Mouse (Mus musculus) cerebral cortex, adult 2 months (tissue): ENCODE data around the gene Cerk.

ENCODE experiments used
- WGBS: fragments of 180-500 bp; shearing (Covaris S2); methylation state at CpG from one replicate; pipeline ENCODE4 v1.1.7; 2018; 5-methylcytosine and 5-hydroxymethylcytosine counted together

The Cerk gene

GRCm38 (mm10) chr15:86185689-86186569, at the start of gene Cerk:
Gene Cerk, minus strand, starts transcription at chr15:86186141.
- 3% methylated on average over 42 of the region's 43 CpGs for WGBS

DNA sequence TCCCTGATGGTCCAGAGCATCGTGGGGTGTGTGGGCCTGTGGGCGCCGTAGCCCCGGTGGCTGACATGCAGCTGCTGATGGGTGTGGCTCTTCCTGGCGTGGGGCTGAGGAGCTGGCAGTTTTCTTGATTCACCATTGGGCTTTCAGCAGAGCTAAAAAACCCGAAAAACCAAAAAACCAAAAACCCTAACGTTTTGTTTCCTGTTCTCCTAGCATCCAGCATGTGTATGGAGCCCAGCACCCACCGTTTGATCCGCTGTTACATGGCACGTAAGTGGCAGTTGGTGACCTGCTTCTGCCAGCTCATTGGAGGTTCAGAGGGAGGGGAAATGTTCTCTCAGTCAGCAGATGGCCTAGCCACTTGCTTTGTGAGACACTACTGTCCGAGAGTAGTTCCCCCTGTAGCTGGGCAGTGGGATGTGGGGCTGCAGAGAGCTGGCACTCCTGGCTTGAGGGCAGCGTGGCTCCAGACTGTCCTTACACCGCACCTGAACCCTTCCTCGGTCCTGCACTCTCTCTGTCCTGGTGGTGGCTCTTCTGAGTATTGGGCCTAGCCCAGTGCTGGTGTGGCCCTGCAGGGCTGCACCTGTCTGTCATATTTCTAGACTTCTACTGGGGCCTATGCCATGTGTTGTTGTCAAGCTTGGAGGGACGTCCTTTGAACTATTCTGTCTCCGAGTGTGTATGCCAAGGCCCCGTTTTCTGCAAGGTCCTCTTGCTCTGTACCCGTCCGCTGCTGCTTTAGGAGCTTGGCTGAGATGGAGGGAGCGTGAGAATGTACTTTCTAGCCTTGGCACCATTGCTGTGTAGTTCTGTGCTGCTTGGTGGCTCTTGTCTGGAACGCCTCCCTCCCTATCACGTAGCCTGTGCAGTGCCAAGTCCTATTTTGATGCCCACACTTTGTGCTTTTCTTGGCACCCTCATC, 48.8 kb upstream of the Cerk start:
- WGBS = 58% methylated on average over 22 of the region's 22 CpGs

- 92% methylated on average over 5 of the region's 5 CpGs for WGBS
Measured at GRCm38 (mm10) chr15:86234001-86234400, 48.1 kb upstream of the Cerk start.

- 69% methylated on average over 7 of the region's 7 CpGs for WGBS
Measured at GRCm38 (mm10) chr15:86231831-86232512, 46.0 kb upstream of the Cerk start.

- 71% methylated on average over 1 of the region's 1 CpGs for WGBS
Measured at GRCm38 (mm10) chr15:86231170-86231569, 45.2 kb upstream of the Cerk start.

GRCm38 (mm10) chr15:86229623-86230022, 43.7 kb upstream of the Cerk start:
- 82% methylated on average over 11 of the region's 11 CpGs for WGBS

DNA sequence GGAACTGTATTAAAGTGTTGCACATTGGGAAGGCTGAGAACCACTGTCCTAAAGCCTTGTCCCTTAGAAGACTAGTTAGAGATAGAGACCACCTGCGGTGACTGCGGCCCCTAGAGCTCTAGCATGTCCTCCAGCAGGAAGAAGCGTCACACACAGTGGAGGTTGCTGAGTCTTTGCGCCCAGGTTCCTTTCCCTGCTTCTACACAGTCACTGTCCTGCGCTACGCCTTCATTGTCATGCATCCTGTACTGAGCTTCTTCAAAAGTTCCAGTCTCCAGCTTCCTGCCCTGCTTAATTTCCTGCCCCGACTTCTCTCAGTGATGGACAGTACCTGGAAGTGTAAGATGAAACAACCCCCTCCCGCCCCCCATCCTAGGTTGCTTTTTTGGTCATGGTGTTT, 43.1 kb upstream of the Cerk start:
- WGBS = 84% methylated on average over 8 of the region's 8 CpGs

DNA sequence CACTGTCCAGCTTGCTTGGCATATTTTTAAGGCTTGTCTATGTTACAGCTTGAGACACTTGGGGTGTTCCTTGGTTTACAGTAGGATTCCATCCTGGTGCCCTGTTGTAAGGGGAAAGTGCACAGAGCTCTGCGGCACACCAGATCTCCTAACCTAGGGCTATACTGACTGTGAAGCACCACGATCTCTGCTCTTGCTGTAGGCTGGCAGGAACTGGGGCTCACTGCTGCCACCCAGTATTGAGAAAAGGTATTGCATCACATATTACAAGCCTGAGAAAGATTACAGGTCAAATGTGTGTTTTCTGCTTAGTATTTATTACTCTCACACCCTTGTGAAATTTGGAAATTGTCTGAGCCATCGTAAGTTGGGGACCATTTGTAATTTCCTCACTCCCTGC, 42.2 kb upstream of the Cerk start:
- WGBS = 43% methylated on average over 3 of the region's 3 CpGs

DNA sequence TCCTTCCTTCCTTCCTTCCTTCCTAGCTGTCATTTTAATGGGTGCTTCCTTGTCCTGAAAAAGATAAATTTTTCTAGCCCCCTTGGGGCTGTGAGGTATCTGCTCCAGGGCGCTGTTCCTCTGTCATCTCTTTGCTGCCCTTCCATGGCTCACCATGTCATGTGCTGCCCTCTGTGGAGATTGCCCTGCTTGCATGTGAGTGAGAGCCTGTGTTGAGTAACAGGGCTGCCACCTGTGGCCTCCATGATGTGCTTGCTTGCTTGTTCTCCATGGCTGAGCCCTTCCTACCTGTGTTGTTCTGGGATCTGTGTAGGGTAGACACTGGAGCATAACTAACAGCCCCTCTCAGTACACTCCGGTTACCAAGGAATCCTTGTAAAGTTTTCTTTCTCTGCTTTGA, 41.0 kb upstream of the Cerk start:
- WGBS = 91% methylated on average over 2 of the region's 2 CpGs

DNA sequence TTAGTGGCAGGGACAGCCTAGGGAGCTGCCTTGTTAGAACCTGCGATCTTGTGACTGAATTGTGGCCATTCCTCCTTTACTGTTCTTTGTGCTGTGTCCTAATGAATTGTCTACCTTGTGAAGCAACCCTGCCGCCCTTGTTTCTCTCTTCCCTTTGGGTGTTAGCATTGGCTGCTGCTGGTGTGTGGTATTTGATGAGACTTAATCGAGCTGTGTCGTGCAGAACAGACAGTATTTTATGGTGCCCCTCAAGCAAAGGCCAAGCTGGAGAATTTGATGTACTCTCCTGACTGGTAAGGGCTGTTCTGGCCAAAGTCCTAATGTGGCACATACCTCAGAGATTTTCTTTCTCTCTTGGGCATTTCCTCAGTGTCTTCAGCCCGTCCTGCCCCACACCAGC, 40.3 kb upstream of the Cerk start:
- 88% methylated on average over 5 of the region's 5 CpGs for WGBS

- 41% methylated on average over 7 of the region's 7 CpGs for WGBS
Measured at GRCm38 (mm10) chr15:86224972-86225551, 39.1 kb upstream of the Cerk start.

DNA sequence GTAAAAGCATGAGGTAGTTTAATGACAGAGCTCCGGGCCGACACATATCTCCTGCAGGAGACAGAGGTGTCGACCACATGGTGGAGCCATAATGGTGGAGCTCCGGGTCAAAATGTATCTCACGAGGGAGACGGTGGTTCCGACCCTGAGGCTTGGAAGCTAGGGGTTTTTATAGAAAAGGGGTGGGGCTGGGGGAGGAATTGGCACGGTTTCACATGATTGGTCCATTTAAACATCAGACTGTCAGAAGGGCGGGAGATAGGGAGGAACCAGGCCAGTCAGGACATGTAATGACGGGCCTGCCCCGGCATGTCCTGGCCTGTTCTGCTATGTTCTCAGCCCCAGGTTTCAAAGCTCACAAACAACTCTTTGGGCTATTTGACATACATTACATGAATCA, 36.0 kb upstream of the Cerk start:
- WGBS = 83% methylated on average over 11 of the region's 11 CpGs

DNA sequence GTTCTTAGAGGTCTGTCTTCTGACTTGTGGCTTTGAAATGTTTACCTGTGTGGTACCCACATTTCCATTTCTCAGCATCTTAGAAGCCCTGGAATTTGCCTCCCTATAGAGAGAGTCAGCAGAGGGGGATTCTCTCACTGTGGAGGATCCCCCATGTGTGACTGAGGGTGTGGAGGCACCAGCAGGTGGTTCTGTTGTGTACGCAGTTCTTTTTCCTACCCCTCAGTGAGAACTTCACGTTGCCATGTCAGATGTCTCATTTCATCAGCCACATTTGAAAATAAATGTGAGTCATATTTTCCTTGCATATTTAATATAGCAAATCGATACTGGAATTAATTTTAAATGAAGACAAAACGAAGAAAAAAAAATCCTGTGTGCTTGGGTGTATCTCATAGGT, 35.4 kb upstream of the Cerk start:
- 69% methylated on average over 4 of the region's 4 CpGs for WGBS

- 70% methylated on average over 4 of the region's 4 CpGs for WGBS
Measured at GRCm38 (mm10) chr15:86220715-86221114, 34.8 kb upstream of the Cerk start.

DNA sequence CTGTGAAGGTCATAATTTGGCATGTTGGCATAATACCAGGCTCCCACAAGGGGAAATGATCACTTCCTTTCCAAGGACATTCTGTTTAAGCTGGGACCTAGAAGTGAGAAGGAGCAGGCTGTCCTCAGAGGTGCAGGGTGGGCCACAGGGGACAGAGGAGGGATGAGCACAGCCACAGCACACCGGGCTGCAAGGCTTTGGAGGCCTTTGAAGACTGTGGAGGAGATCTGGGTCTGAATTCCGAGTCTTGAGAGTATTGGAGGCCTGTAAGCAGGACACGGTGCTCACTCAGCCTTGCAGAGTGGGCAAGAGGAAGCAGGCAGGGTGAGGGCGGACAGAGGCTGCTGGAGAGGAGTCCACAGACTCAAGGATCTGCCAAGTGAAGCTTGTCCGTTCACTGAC, 34.3 kb upstream of the Cerk start:
- 39% methylated on average over 5 of the region's 5 CpGs for WGBS

- whole genome bisulfite sequencing = 36% methylated on average over 7 of the region's 7 CpGs
Measured at GRCm38 (mm10) chr15:86219534-86220228, 33.7 kb upstream of the Cerk start.

DNA sequence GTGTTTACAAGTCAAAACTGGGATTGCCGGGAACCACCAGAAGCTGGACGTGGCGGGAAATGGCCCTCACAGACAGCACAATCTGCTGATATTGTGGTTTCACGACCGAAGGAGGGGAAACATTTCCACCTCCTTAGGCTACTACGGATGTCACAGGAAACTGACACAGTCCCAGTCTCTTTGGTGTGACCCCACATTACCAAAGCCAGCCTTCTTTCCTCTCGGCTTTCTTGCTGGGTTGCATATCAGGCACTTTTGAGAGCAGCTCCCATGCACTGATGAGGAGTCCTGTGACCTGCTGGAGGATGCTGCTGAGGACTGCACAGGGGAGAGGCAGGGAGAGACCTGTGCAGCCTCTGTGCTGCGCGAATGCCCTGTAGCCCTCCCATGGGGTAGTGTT, 30.7 kb upstream of the Cerk start:
- 85% methylated on average over 9 of the region's 9 CpGs for WGBS

DNA sequence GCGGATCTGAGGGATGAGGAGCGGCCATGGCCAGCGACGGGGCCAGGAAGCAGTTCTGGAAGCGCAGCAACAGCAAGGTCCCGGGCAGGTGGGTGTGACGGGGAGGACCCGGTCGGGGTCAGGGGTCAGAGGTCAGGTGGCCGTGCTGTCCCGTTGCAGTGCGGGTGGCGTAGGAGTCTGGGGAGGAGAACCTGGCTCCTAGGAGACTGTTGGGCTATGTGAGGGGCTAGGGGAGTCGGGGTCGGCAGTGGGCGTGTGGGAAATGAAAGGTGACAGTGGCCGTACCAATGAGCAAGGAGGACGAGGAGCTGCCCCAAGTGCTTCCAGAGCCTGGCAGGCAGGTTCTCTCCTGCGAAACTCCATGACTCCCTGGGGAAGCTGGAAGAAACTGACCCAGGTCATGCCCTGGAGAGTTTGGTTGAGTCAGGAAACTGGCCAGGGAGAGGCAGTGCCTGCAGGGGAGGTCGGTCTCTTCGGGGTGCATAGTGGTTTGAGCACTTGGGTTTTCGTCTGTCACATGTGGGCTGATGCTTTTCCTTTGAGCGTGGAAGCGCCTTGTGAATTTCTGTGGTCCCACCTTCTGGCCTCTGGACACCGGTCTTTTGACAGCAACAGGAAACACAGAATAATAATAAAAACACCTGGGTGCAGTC, 28.7 kb upstream of the Cerk start:
- 11% methylated on average over 25 of the region's 25 CpGs for WGBS

DNA sequence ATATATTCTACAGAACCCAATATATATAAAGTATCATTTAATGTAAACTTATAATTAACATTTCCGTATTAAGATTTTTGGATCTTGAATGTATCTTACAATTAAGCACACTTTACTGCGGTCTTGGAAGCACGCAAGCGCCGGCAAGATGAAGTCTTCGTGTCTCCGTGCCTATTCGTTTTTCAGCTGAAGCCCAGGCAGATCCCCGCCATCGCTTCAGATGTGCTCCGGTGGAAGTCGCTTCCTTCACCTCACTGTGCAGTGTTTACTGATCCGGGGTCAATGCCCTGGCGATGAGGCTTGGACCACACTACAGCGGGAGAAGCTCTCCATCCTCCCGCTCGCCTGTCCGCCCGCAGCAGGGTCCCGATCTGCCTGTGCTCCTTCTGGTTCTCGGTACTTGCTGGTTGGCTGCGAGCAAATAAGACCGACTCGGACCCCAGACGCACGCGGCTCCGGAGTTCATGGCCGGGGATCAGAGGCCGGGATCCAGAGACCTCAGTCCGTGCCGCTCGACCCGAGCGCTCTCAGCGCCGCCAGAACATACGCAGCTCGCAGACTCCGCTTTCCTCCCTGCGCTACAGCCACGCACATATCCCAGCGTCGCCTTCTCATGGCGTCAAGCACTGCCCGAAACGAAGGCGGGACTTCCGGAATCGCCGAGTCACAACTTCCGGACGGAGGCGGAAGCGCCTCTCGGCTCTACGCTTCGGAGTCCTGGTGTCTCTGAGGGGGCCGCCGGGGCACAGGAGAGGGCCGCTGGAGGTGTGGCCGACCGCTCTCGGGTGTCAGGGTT, 28.0 kb upstream of the Cerk start, which contains the start of gene Tbc1d22a:
Gene Tbc1d22a (plus strand): TSS at position 707 of the 796 bp plus-strand sequence.
- under 1% methylated on average over 64 of the region's 64 CpGs for WGBS

GRCm38 (mm10) chr15:86212193-86212592, 26.3 kb upstream of the Cerk start:
- 82% methylated on average over 5 of the region's 5 CpGs for WGBS
